Mouse (Mus musculus): Measurements from ENCODE around the gene Parp1. TPM values are rescaled to one million over a fixed set of nuclear protein-coding genes. Genes with fewer than 3 reads are reported as not detected.
"Not testable (repeated sequence)": the region's sequence is repeated elsewhere in the genome, so short reads cannot be mapped to it uniquely, and the experiment has no call there.

The Parp1 gene
- polyA plus RNA-seq, 1 experiment from 2014 or later, result 140 TPM

DNA sequence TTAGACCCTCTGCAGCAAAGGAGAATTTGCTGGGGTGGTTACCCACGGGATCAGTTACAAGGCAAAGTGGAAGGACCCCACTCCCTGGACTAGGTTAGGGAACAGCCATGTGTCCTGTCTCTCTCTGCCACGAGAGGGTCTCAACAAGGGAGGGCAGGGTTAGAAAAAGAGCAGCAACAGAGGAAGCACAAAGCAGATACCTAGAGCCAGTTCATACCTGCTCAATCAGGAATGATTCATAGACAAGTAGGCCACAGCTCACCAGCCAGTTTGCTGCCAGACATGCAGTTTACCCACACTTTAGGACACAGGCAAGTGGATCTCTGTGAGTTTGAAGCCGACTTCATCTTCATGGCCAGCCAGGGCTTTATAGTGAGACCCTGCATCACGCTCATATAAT lies 963 bp upstream of the Parp1 start:
- Histone ChIP-seq H3K4me1 (replicated peaks) (peaks cover 28% of the 10 kb centered on the region), H3K36me3 (peaks cover 9% of the 10 kb centered on the region; the same call in 1 of the 2 replicates), H3K27ac (no peak overlapping the region), H3K4me3 (replicated peaks) (no peak overlapping the region), H3K27me3 (peaks cover 4% of the 10 kb centered on the region; the same call in 1 of the 2 replicates), H3K4me2 (replicated peaks) (no peak overlapping the region), H3K9me3 (no peaks in the 10 kb centered on the region), H3K9ac (replicated peaks) (no peak overlapping the region)
- 87% methylated on average over 4 of the region's 4 CpGs for WGBS
- ATAC-seq, result no peak

DNA sequence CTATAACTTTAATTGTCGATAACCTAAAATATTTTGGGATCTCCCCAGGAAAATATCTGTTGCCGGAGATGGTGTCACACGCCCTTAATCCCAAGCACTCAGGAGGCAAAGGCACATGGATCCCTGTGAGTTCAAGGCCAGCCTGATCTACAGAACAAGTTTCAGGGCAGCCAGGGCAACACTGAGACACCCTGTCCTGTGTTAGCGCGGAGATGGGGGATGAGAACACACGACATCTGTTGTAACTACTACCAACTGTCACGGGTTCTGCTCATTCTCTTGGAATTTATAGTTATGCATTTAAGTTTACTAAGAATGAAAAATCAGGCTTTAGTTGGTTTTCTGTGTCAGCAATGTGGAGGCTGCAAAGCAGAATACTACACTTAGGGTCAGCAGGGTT lies 476 bp upstream of the Parp1 start:
- no peaks in the 10 kb centered on the region for H3K9me3 ChIP-seq
- H3K27ac ChIP-seq, result peak overlapping the region; percentile 91
- H3K36me3 ChIP-seq, result peaks cover 14% of the 10 kb centered on the region
- WGBS, result 37% methylated on average over 7 of the region's 7 CpGs
- peaks cover 28% of the 10 kb centered on the region for H3K4me1 ChIP-seq (replicated peaks)
- peak overlapping the region; percentile 95 for H3K4me2 ChIP-seq (replicated peaks)
- peak; percentile 55 for ATAC-seq
- H3K9ac ChIP-seq (replicated peaks), result 0 out of 2 replicates have a peak overlapping the region, but pooled peaks have one; percentile 33
- peaks cover 4% of the 10 kb centered on the region; the same call in 1 of the 2 replicates for H3K27me3 ChIP-seq
- H3K4me3 ChIP-seq (replicated peaks), result peak overlapping the region; percentile 95

DNA sequence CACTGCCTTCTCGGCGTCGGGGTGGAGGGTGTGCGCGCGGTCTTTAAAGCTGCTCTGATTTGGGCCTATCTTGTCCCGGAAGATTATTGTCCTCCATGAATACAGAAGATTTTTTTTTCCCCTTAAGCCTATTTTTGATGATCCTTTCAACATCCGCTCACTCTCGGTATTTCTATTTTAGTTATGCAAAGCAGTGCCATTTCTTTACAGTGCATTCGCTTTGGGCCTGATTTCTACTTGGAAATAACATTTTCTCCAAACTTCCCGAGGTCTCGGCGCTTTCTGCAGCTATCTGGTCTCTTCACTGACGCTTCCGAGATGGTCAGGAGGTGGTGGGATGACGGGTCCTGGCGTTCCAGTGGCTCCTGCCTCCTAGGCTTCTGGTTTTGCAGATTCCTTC lies 729 bp downstream of the Parp1 start:
- Histone ChIP-seq H3K27ac (peak overlapping the region; percentile 91), H3K9me3 (no peaks in the 10 kb centered on the region; the same call in 1 of the 2 replicates), H3K27me3 (no peaks in the 10 kb centered on the region), H3K36me3 (peaks cover 26% of the 10 kb centered on the region), H3K4me3 (replicated peaks) (peak overlapping the region; percentile 95), H3K4me2 (replicated peaks) (peak overlapping the region; percentile 95), H3K9ac (replicated peaks) (peak overlapping the region; percentile 91), H3K4me1 (replicated peaks) (peaks cover 28% of the 10 kb centered on the region)
- no peak for ATAC-seq
- WGBS, result under 1% methylated on average over 17 of the region's 17 CpGs

DNA sequence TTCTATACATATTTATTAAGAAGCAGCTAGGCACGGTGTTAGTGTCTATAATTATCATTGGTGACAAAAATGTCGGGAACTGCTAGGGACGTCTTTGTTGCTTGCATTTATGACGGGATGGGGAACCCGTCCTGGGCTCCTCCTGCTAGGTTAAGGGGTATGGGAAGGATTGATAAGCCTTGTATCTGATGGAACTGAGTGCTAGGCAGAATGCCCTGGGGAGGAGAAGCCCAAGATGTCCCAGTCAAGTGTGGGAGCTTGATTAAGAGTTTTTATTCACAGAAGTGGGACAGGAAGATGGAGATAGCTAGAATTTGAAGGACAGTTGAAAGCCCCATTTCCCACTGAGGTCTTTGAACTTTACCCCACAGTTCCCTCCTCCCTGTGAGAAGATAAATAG lies 1.5 kb downstream of the Parp1 start:
- Histone ChIP-seq H3K27ac (peak overlapping the region; percentile 91), H3K9ac (replicated peaks) (peak overlapping the region; percentile 91), H3K9me3 (no peaks in the 10 kb centered on the region; the same call in 1 of the 2 replicates), H3K36me3 (peaks cover 32% of the 10 kb centered on the region), H3K4me2 (replicated peaks) (peak overlapping the region; percentile 95), H3K4me3 (replicated peaks) (peak overlapping the region; percentile 95), H3K27me3 (no peaks in the 10 kb centered on the region), H3K4me1 (replicated peaks) (peaks cover 28% of the 10 kb centered on the region)
- no peak for ATAC-seq
- WGBS, result 12% methylated on average over 5 of the region's 5 CpGs

DNA sequence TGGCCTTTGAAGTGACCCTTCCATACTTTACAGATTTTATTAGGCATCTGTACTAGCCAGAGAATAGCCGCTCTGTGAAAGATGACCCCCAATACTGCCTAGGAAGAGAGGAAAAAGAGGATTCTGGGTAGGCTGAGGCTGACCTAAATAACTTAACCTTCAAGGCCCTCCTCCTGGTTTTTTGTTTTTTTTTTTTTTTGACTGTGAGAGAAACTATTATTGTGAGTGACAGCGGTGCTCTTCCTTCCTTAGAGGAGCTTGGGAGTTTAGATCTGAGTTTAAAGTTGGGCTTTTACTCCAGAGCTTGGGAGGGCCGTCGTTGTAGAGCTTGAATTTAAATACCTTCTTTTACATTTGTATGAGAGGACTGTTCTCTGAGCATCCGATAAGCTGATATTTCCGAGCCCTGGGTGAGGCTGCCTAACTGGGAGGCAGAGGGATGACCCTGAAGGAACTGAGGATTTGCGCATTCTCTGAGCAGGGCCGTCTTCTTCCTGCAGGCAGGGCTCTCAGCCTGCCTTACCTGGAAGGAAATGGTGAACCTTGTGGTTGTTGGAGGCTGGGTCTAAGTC lies 2.4 kb downstream of the Parp1 start:
- peaks cover 28% of the 10 kb centered on the region for H3K4me1 ChIP-seq (replicated peaks)
- 70% methylated on average over 8 of the region's 8 CpGs for WGBS
- H3K36me3 ChIP-seq, result peaks cover 39% of the 10 kb centered on the region
- peak overlapping the region; percentile 95 for H3K4me2 ChIP-seq (replicated peaks)
- H3K27ac ChIP-seq, result no peak overlapping the region
- H3K9ac ChIP-seq (replicated peaks), result peak overlapping the region; percentile 91
- no peaks in the 10 kb centered on the region for H3K27me3 ChIP-seq
- H3K4me3 ChIP-seq (replicated peaks), result peak overlapping the region; percentile 95; the same call in 1 of the 2 replicates
- no peak for ATAC-seq
- no peaks in the 10 kb centered on the region; the same call in 1 of the 2 replicates for H3K9me3 ChIP-seq

DNA sequence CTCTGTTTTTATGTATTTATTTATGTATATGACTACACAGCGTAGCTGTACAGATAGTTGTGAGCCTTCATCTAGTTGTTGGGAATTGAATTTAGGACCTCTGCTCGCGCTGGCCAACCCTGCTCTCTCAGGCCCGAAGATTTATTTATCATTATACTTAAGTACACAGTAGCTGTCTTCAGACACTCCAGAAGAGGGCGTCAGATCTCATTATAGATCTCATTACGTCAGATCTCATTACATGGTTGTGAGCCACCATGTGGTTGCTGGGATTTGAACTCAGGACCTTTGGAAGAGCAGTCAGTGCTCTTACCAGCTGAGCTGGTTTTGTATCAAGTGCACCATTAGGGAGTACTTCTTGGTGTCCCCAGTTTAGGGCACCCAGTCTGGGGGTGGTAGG lies 3.0 kb downstream of the Parp1 start:
- ATAC-seq, result not testable (repeated sequence)

DNA sequence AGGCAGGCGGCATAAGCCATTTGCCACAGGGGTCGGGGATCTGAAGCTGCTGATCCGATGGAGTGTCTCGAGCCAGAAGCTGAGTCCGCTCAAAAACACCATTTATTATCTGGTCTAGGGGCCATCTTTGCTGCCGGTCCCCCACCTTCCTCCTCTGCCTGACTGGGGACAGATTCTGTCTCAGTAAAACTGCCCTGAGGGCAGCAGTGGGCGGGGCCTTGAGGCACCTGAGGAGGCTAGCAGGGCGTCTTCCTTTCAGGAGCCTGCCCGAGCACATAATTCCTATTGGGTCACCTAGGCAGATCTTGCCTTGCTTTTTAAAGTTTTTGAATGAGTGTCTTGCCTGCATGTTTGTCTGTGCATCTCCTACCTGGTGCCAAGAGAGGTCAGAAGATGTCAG lies 3.4 kb downstream of the Parp1 start:
- H3K27me3 ChIP-seq, result no peaks in the 10 kb centered on the region
- no peak overlapping the region for H3K27ac ChIP-seq
- peaks cover 28% of the 10 kb centered on the region for H3K4me1 ChIP-seq (replicated peaks)
- H3K4me2 ChIP-seq (replicated peaks), result no peak overlapping the region
- H3K9ac ChIP-seq (replicated peaks), result no peak overlapping the region
- no peaks in the 10 kb centered on the region; the same call in 1 of the 2 replicates for H3K9me3 ChIP-seq
- H3K36me3 ChIP-seq, result peaks cover 49% of the 10 kb centered on the region
- no peak overlapping the region for H3K4me3 ChIP-seq (replicated peaks)
- 91% methylated on average over 9 of the region's 9 CpGs for WGBS
- no peak for ATAC-seq

More for the DNA sequence above, 3.0 kb downstream of the Parp1 start:
- H3K36me3 ChIP-seq, result peaks cover 45% of the 10 kb centered on the region
- H3K4me3 ChIP-seq (replicated peaks); H3K9ac ChIP-seq (replicated peaks); H3K4me2 ChIP-seq (replicated peaks); H3K9me3 ChIP-seq; H3K27ac ChIP-seq; H3K27me3 ChIP-seq: not testable (repeated sequence)
- peaks cover 28% of the 10 kb centered on the region for H3K4me1 ChIP-seq (replicated peaks)
- WGBS, result 84% methylated on average over 6 of the region's 6 CpGs

DNA sequence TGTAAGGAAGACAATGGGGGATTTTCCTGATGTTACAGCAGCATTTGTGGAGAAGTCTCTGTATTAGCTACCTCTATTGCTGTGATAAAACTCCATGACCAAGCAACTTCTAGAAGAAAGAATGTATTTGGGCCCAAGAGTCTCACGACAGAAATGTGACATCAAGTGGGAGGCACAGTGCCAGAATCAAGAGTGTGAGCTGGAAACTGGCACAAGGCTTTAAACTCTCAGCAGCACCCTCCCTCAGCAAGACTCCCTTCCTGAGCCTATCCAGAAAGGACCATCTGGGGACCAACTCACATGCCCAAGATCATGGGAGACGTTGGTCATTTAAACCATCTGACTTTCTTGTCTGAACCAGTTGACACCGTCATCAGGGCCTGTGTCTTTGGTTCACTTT lies 7.8 kb downstream of the Parp1 start:
- no peak overlapping the region for H3K27ac ChIP-seq
- no peaks in the 10 kb centered on the region for H3K27me3 ChIP-seq
- 92% methylated on average over 3 of the region's 3 CpGs for WGBS
- H3K4me2 ChIP-seq (replicated peaks), result no peak overlapping the region
- H3K36me3 ChIP-seq, result peaks cover 93% of the 10 kb centered on the region
- no peak overlapping the region for H3K9ac ChIP-seq (replicated peaks)
- H3K4me3 ChIP-seq (replicated peaks), result no peak overlapping the region
- peaks cover 8% of the 10 kb centered on the region for H3K4me1 ChIP-seq (replicated peaks)
- ATAC-seq, result no peak
- H3K9me3 ChIP-seq, result no peaks in the 10 kb centered on the region; the same call in 1 of the 2 replicates

DNA sequence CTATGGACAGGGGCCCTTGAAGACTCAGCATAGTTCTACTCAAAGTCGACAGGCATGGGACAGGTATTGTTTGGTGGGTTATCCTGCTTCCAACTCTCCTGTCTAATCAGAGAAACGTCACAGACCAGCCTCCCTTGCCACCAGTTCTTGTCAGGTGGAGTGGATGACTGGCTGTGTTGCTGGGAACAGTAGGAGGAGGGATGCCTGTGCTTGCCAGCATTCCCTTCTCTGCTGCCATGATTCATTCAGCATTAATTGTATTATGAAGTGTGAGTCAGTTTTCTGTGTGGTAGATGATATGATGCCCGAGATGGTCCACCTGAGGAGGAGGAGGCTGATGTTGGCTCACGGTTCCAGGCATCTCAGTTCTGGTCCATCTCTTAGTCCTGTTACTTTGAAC lies 9.1 kb downstream of the Parp1 start:
- no peak for ATAC-seq
- Histone ChIP-seq H3K27me3 (no peaks in the 10 kb centered on the region), H3K4me2 (replicated peaks) (no peak overlapping the region), H3K9me3 (no peaks in the 10 kb centered on the region; the same call in 1 of the 2 replicates), H3K36me3 (peaks cover 96% of the 10 kb centered on the region), H3K27ac (no peak overlapping the region), H3K4me1 (replicated peaks) (no peaks in the 10 kb centered on the region), H3K4me3 (replicated peaks) (no peak overlapping the region), H3K9ac (replicated peaks) (no peak overlapping the region)
- WGBS, result 85% methylated on average over 4 of the region's 4 CpGs

DNA sequence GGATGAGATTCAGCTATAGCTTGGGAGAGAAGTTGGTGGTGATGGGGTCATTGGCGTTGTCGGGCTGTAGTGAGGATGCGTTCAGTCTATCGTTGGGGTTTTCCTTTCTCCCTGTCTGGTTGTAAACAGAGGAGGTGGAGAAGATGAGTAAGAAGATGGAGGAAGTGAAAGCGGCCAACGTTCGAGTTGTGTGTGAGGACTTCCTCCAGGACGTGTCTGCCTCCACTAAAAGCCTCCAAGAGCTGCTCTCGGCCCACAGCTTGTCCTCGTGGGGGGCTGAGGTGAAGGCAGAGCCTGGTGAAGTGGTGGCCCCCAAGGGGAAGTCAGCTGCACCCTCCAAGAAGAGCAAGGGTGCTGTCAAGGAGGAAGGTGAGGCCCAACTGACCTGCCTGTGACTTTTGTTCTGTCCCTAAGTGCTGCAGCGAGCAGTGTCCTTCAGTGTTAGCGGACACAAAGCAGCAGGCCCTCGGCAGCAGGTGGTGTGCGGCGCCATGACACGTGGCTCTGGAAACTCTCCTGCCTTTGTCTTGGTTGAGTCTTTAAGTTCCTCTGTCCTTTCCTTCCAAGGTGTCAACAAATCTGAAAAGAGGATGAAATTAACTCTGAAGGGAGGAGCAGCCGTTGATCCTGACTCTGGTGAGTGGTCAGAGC lies 19.2 kb downstream of the Parp1 start:
- ATAC-seq, result no peak
- no peaks in the 10 kb centered on the region for H3K27me3 ChIP-seq
- WGBS, result 95% methylated on average over 17 of the region's 17 CpGs

DNA sequence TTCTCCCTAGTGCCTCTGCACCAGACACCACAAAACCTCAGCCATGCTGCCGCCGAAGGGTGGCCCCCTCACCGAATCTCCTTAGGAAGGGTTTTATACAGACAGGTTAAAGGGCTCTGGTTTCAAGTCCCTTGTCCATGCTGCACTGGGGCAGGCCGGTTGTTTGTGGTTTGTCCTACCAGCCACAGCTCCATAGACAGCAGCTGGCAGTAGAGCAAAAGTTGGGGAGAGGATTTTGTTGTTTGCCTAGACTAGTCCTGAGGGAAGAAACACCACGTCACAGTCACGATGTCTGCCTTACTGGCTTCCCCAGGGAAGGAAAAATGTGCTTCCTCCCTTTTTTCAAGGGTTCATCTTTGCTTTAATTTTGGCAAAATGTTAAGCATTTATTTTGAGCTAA lies 31.9 kb downstream of the Parp1 start:
- WGBS, result 95% methylated on average over 6 of the region's 6 CpGs
- H3K9me3 ChIP-seq, result no peaks in the 10 kb centered on the region
- ATAC-seq, result no peak
- no peak overlapping the region for H3K27ac ChIP-seq
- peaks cover 76% of the 10 kb centered on the region for H3K36me3 ChIP-seq
- no peaks in the 10 kb centered on the region for H3K4me1 ChIP-seq (replicated peaks)
- H3K27me3 ChIP-seq, result no peaks in the 10 kb centered on the region
- no peak overlapping the region for H3K4me3 ChIP-seq (replicated peaks)
- no peak overlapping the region for H3K4me2 ChIP-seq (replicated peaks)
- H3K9ac ChIP-seq (replicated peaks), result no peak overlapping the region

More for the DNA sequence above, 19.2 kb downstream of the Parp1 start:
- Histone ChIP-seq H3K36me3 (peaks cover 99% of the 10 kb centered on the region), H3K4me3 (replicated peaks) (no peak overlapping the region), H3K4me1 (replicated peaks) (no peaks in the 10 kb centered on the region), H3K9me3 (no peaks in the 10 kb centered on the region), H3K4me2 (replicated peaks) (no peak overlapping the region), H3K27ac (no peak overlapping the region), H3K9ac (replicated peaks) (no peak overlapping the region)

DNA sequence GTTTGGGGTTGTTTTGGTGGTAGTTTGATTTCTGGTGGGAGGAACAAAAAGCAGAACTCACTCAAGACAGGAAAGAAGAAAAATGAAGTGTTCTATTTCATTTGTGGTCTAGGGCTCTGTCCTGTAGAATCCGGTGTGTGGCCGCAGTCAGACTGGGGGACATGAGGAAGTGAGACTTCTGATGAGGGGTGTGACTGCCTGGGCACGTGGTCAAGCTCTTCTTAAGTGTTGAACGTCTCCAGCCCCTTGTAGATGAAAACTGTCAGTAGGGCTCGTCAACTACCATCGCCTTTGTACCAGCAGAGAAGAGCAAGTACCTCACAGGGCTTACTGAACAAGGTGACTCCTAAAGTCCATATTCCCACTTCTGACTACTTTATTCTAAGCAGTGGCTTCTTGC lies 33.1 kb downstream of the Parp1 start:
- H3K27ac ChIP-seq, result no peak overlapping the region
- no peak for ATAC-seq
- H3K4me1 ChIP-seq (replicated peaks), result no peaks in the 10 kb centered on the region
- H3K4me3 ChIP-seq (replicated peaks), result no peak overlapping the region
- H3K9ac ChIP-seq (replicated peaks), result no peak overlapping the region
- no peaks in the 10 kb centered on the region for H3K27me3 ChIP-seq
- H3K36me3 ChIP-seq, result peaks cover 64% of the 10 kb centered on the region
- H3K4me2 ChIP-seq (replicated peaks), result no peak overlapping the region
- 94% methylated on average over 6 of the region's 6 CpGs for WGBS
- H3K9me3 ChIP-seq, result no peaks in the 10 kb centered on the region
